Mouse (Mus musculus) cortical plate, adult 2 months (tissue): ENCODE measurements around the gene Cacna1g.

Source experiments
- CTCF ChIP-seq: fragments of 200-500 bp; IDR thresholded peaks from 2 replicates; pipeline ENCODE4 v1.5.1; 2011; ENCODE audit warnings: mild to moderate bottlenecking, control low read depth, low read length; ENCODE audit not compliant: insufficient read depth; ENCODE audit errors: extremely low read depth
- POLR2A ChIP-seq: fragments of 200-500 bp; IDR thresholded peaks from 2 replicates; pipeline ENCODE4 v1.6.1; 2011; ENCODE audit warnings: mild to moderate bottlenecking, low read length, control low read depth; ENCODE audit not compliant: insufficient read depth; ENCODE audit errors: extremely low read depth

GRCm38 (mm10) chr11:94473707-94474543 lies at the start of gene Cacna1g:
- TF ChIP-seq CTCF (no peak), POLR2A (peak; percentile 62; the same call in 1 of the 2 replicates)
